ENCODE assay signal across 13 mouse cellular contexts in genomic region chr1:172015312-172015939, GRCm38 (mm10). TPM values are rescaled to one million over a fixed set of nuclear protein-coding genes. Genes with fewer than 3 reads are reported as not detected.
A peak's percentile ranks its signal among the peaks of the same experiment; 100 is the strongest.
DNase-seq lines count a peak whose midpoint lies in the region; ATAC-seq and TF ChIP-seq lines count a peak whose summit lies in the region.
"Had no signal": no experiment of that assay in that cellular context is flagged by ENCODE, and none has a peak within 500 bp of the region (broad histone marks: within the 10 kb centered on the region; RNA-seq: fewer than 3 reads in every experiment).

No protein-coding gene starts in this region.

- H3K36me3 ChIP-seq in heart, embryonic 16.5 days (ENCODE audit: control insufficient read depth, insufficient read depth), result peaks cover 9% of the 10 kb centered on the region; the same call in 1 of the 2 replicates
- peaks cover 42% of the 10 kb centered on the region for H3K36me3 ChIP-seq in forebrain, embryonic 14.5 days (ENCODE audit: control insufficient read depth, insufficient read depth, low read length)
- peaks cover 57% of the 10 kb centered on the region for H3K36me3 ChIP-seq in midbrain, embryonic 10.5 days
- no peaks in the 10 kb centered on the region; the same call in 1 of the 2 replicates for H3K36me3 ChIP-seq in thymus, adult 2 months (ENCODE audit: control insufficient read depth, insufficient read depth, low read length)

- TF ChIP-seq POLR2A in thymus, adult 2 months (IDR thresholded peaks at IDR 0.05; ENCODE audit: control insufficient read depth, extremely low read depth, insufficient read depth, low read length, poor library complexity), result no peak

- no peak for TF ChIP-seq CTCF in thymus, adult 2 months (IDR thresholded peaks at IDR 0.05; ENCODE audit: borderline replicate concordance, control insufficient read depth, extremely low read depth, insufficient read depth, low read length, poor library complexity)

- peaks cover 20% of the 10 kb centered on the region for H3K4me1 ChIP-seq in heart, embryonic 16.5 days (ENCODE audit: control insufficient read depth, insufficient read depth, low read length)
- peaks cover 77% of the 10 kb centered on the region for H3K4me1 ChIP-seq in forebrain, embryonic 14.5 days (ENCODE audit: control insufficient read depth, insufficient read depth, low read length)
- peaks cover 84% of the 10 kb centered on the region for H3K4me1 ChIP-seq in midbrain, embryonic 10.5 days
- peaks cover 61% of the 10 kb centered on the region for H3K4me1 ChIP-seq in thymus, adult 2 months (replicated peaks; ENCODE audit: control insufficient read depth, insufficient read depth, low read length)

- no peak for DNase-seq in heart, adult 18-20 months
- DNase-seq in forebrain, embryonic 14.5 days (ENCODE audit: low spot score), result no peak
- DNase-seq in midbrain, embryonic 10.5 days (ENCODE audit: low spot score), result no peak
- peak; percentile 68 for DNase-seq in thymus, adult 2 months
- DNase-seq in layer of hippocampus, adult 11-12 months (ENCODE audit: low spot score), result no peak
- no peak for DNase-seq in frontal cortex, postnatal 25 days (ENCODE audit: low spot score in 2 of 2)
- no peak for DNase-seq in kidney, adult 18-20 months
- DNase-seq: cerebellum, postnatal 14 days; heart, postnatal 10 days; kidney, postnatal 36 days had no signal

- no peak for ATAC-seq in heart, embryonic 16.5 days (replicated peaks; ENCODE audit: extremely low read depth, insufficient read depth, low FRiP score)
- ATAC-seq in forebrain, embryonic 14.5 days, result no peak

- WGBS in heart, embryonic 16.5 days, result 67% methylated on average over 9 of the region's 9 CpGs
- WGBS in forebrain, embryonic 14.5 days, result 37% methylated on average over 9 of the region's 9 CpGs
- WGBS in midbrain, embryonic 10.5 days, result 48% methylated on average over 9 of the region's 9 CpGs
- 8% methylated on average over 9 of the region's 9 CpGs for WGBS in thymus, adult 2 months

- no peaks in the 10 kb centered on the region for H3K27me3 ChIP-seq in heart, embryonic 16.5 days (ENCODE audit: control insufficient read depth, insufficient read depth, low read length)
- no peaks in the 10 kb centered on the region for H3K27me3 ChIP-seq in forebrain, embryonic 14.5 days (replicated peaks; ENCODE audit: control insufficient read depth, insufficient read depth, low read length)
- no peaks in the 10 kb centered on the region for H3K27me3 ChIP-seq in midbrain, embryonic 10.5 days (ENCODE audit: low read depth, poor library complexity, severe bottlenecking)
- H3K27me3 ChIP-seq in thymus, adult 2 months (ENCODE audit: control insufficient read depth, insufficient read depth, low read length), result no peaks in the 10 kb centered on the region

- peak overlapping the region; percentile 44 for H3K4me2 ChIP-seq in heart, embryonic 16.5 days (ENCODE audit: low read depth, low read length)
- peak overlapping the region; percentile 44 for H3K4me2 ChIP-seq in forebrain, embryonic 14.5 days (ENCODE audit: low read length)

- H3K4me3 ChIP-seq in heart, embryonic 16.5 days (ENCODE audit: low read length), result no peak overlapping the region
- peak overlapping the region; percentile 16; the same call in 1 of the 2 replicates for H3K4me3 ChIP-seq in forebrain, embryonic 14.5 days (ENCODE audit: low read depth, low read length)
- H3K4me3 ChIP-seq in midbrain, embryonic 10.5 days, result peak overlapping the region; percentile 52
- H3K4me3 ChIP-seq in thymus, adult 2 months (ENCODE audit: control insufficient read depth, insufficient read depth, low read length), result peak overlapping the region; percentile 26

- no peaks in the 10 kb centered on the region for H3K9me3 ChIP-seq in heart, embryonic 16.5 days (replicated peaks; ENCODE audit: control insufficient read depth, low read length)
- no peaks in the 10 kb centered on the region for H3K9me3 ChIP-seq in forebrain, embryonic 14.5 days (replicated peaks; ENCODE audit: control insufficient read depth, low read length)
- H3K9me3 ChIP-seq in midbrain, embryonic 10.5 days (replicated peaks), result no peaks in the 10 kb centered on the region

- H3K27ac ChIP-seq in heart, embryonic 16.5 days (ENCODE audit: low read length), result peak overlapping the region; percentile 19; the same call in 1 of the 2 replicates
- peak overlapping the region; percentile 88 for H3K27ac ChIP-seq in forebrain, embryonic 14.5 days (ENCODE audit: low read depth, low read length)
- peak overlapping the region; percentile 95 for H3K27ac ChIP-seq in midbrain, embryonic 10.5 days (replicated peaks)
- peak overlapping the region; percentile 65 for H3K27ac ChIP-seq in thymus, adult 2 months (ENCODE audit: control insufficient read depth, insufficient read depth, low read length)
- H3K27ac ChIP-seq: macrophage had no signal

- H3K9ac ChIP-seq in heart, embryonic 16.5 days (ENCODE audit: low read length), result no peak overlapping the region
- H3K9ac ChIP-seq in forebrain, embryonic 14.5 days (ENCODE audit: low read length), result peak overlapping the region; percentile 44

RNA-seq across cellular contexts. Expression of gene Vangl2, which starts 12.8 kb away (rescaled TPM):
- polyA plus RNA-seq in heart, embryonic 16.5 days (2015; fragmentation: Nextera tagmentation; extraction: Ambion mirVana), result 7.3 and 7.5 TPM in 2 replicates
- under 1 TPM; 0.77 to 0.95 TPM for total RNA-seq in heart, adult 18-20 months (2021)
- 45.1 and 55.8 TPM in 2 replicates for polyA plus RNA-seq in forebrain, embryonic 14.5 days (2014; fragmentation: Nextera tagmentation; extraction: Ambion mirVana)
- 49.1 and 55.4 TPM in 2 replicates for polyA plus RNA-seq in midbrain, embryonic 10.5 days (2016; fragmentation: Nextera tagmentation; extraction: Ambion mirVana)
- 20.5 and 27.3 TPM in 2 replicates for polyA plus RNA-seq in thymus, adult 2 months (2012; rRNA removed)

RNA-seq across cellular contexts. Expression of gene Nhlh1, which starts 41.9 kb away (rescaled TPM):
- polyA plus RNA-seq in heart, embryonic 16.5 days (2015; fragmentation: Nextera tagmentation; extraction: Ambion mirVana), result not detected in 2 replicates
- not detected for total RNA-seq in heart, adult 18-20 months (2021)
- polyA plus RNA-seq in forebrain, embryonic 14.5 days (2014; fragmentation: Nextera tagmentation; extraction: Ambion mirVana), result 4.5 and 7.4 TPM in 2 replicates
- 5.5 and 6.9 TPM in 2 replicates for polyA plus RNA-seq in midbrain, embryonic 10.5 days (2016; fragmentation: Nextera tagmentation; extraction: Ambion mirVana)
- 0.14 and 0.18 TPM in 2 replicates for polyA plus RNA-seq in thymus, adult 2 months (2012; rRNA removed)
- total RNA-seq: heart, postnatal 10 days; liver, adult 2 months had no signal
- polyA plus RNA-seq: liver, adult 2 months; macrophage had no signal

Comparison
In these comparisons a context has a peak if more than half of its experiments do, and no peak if none do; other contexts are left out.
1. H3K27ac ChIP-seq: peak in every context shown above with its lines; median percentile 95 in midbrain, embryonic 10.5 days; 88 in forebrain, embryonic 14.5 days; 65 in thymus, adult 2 months; 19 in heart, embryonic 16.5 days.